Mouse (Mus musculus) cerebellum, adult 9-10 months (tissue): ENCODE results near the gene Psme2.
A peak's percentile ranks its signal among the peaks of the same experiment; 100 is the strongest.

Experiments
- DNase-seq: peaks from one replicate; pipeline ENCODE4 v3.0.0; 2022

Gene Psme2

GRCm38 (mm10) chr14:55563249-55563648, 27.7 kb downstream of the Psme2 start:
- DNase-seq: no peak

DNA sequence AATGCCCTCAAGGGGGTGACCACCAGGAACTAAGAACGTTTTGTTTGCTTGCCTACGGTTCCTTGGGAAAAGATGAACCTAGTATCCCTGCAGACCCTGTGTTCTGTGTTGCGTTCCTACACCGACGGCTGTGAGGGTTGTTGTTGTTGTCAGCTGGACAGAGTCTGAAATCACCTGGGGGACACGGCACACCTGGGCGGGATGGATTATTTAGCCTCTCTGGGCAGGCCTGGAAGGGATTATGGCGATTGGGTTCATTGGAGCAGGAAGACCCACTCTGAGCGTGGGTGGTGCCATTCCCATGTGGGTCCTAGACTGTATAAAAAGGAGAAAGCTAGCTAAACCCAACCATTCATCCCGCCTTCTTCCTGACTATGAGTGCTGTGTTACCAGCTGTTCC, 29.1 kb downstream of the Psme2 start:
- no peak for DNase-seq

GRCm38 (mm10) chr14:55560202-55561073, 30.5 kb downstream of the Psme2 start, which contains the start of gene A730061H03Rik:
TSS of gene A730061H03Rik (minus strand) at chr14:55560406.
- peak; percentile 100 for DNase-seq

- DNase-seq: peak; percentile 93
These were observed 31.1 kb downstream of the Psme2 start, which contains the start of gene Dcaf11 for GRCm38 (mm10) chr14:55559799-55560201. TSS of gene Dcaf11 (plus strand) at chr14:55560006.

DNA sequence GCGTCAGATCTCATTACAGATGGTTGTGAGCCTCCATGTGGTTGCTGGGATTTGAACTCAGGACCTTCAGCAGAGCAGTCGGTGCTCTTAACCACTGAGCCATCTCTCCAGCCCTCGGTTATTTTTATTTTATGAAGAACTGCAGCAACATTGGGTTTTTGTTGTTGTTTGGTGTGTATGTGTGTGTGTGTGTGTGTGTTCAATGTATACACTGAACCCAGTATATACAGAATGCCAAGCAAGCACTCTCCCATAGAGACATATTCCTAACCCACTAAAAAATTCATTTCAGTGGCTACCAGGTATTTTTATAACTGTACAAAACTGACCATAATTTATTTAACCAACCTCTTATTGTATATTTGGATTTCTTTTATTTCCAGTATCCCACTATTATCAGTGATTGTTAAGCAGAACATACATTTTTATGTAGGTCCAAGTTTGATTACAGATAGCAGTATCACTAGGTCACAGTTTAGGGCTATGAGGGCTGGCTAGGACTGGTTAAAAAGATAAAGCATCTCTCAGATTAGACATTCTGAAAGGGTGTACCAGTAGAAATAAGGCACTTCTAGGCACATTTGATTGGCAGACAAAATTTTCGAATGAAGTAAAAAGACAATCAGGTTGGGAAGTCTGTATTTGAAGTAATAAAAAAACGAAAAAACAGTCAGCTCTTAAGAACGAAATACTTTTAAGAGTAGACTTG, 32.0 kb downstream of the Psme2 start:
- DNase-seq: no peak

GRCm38 (mm10) chr14:55557587-55557986, 33.3 kb downstream of the Psme2 start:
- no peak for DNase-seq

DNA sequence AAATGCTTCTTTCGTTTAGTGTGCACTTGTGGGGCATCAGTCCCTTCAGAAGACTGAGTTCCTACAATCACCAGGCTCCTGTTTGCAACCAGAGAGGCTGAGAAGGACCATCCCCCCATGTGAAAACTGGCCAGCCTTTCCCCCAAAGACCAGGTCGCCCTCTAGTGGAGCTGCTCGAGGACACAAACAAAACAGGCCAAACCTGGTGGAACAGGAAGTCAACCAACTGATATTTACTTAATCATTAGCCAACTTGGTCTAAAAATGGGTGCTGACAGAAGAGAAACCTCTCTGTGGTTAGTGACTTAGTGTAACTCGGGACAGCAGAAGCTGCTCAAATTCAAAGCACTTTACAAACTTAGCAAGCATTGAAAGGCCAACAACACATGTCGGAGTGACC, 33.9 kb downstream of the Psme2 start:
- DNase-seq: peak; percentile 85

DNA sequence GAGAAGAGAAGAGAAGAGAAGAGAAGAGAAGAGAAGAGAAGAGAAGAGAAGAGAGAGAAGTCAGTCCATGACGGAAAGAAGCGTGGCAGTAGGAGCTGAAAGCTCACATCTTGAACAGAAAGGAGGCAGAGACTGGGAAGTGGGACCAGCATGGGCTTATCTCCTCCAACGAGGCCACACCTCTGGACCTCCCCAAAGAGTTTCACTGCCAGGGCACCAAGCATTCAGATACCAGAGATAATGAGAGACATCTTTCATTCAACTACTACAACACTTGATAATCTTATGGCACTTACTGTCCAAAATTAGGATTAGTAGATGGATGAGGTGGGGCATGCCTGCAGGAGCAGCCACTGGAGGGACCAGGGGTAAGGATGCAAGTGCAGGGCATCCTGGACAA, 35.1 kb downstream of the Psme2 start:
- no peak for DNase-seq

DNA sequence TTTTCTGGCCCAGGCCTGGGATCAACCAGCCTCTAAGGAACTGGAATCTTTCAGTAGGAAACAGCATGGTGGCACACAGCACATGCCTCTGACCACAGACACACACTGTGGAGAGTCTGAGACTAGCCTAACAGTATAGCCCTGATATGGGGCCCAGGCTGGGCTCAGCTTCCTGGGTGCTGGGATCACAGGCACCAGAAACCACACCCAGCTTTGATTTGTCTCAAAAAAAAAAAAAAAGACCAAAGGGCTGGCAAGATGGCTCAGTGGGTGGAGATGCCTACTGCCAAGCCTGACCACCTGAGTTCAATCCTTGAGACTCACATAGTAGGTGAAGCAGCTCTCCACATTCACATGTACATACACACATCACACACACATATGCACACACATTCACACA, 36.3 kb downstream of the Psme2 start:
- DNase-seq: no peak

DNA sequence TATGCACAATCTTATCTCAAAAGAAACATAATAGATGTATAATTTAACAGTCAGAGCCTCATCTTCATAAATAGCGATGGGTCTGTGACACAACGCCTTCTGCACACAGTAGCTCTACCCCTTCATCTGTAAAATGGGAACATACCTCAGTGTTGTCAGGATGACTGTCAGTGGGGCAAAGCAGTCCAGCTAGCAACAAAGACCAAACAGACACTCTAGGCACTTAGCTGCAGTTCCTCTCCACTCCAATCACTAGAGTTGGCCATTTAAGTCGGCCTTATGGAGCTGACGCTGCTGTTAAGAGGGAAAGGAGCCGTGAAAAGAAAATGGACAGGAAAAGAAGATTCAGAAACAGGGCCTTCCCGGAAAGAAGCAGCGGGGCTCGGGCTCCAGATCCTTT, 39.1 kb downstream of the Psme2 start:
- no peak for DNase-seq

- DNase-seq: no peak
These were observed 39.6 kb downstream of the Psme2 start for GRCm38 (mm10) chr14:55551347-55551746.

GRCm38 (mm10) chr14:55550191-55550590, 40.7 kb downstream of the Psme2 start:
- DNase-seq: no peak

- peak; percentile 47 for DNase-seq
These were observed 46.6 kb downstream of the Psme2 start for GRCm38 (mm10) chr14:55544334-55544733.

- DNase-seq: no peak
These were observed 48.6 kb downstream of the Psme2 start for GRCm38 (mm10) chr14:55542268-55542667.

DNA sequence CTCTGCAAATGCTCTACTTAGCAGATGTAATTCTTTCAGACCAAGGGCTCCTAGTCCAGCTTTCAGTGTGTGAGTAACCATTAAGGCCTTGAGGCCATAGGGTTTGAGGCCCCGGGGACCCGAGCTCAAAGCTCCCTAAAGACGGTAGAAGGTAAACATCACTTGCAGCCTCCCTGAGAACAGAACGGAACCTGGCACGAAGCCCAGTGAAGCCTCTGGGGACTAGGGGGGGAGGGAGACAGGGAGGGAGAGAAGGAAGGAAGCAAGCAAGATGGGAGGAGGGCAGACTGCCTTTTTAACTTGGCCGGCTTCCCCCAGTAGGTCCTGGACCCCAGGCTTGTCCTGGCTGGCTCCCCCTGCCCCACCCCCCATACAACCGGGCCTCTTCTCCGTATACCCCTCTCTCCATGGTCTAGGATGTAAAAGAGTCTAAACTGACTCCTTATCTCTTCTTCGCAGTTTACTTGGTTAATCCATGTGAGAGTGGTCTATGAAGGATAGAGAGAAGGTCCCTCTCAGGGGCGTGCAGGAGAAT, 50.1 kb downstream of the Psme2 start:
- peak; percentile 88 for DNase-seq

DNA sequence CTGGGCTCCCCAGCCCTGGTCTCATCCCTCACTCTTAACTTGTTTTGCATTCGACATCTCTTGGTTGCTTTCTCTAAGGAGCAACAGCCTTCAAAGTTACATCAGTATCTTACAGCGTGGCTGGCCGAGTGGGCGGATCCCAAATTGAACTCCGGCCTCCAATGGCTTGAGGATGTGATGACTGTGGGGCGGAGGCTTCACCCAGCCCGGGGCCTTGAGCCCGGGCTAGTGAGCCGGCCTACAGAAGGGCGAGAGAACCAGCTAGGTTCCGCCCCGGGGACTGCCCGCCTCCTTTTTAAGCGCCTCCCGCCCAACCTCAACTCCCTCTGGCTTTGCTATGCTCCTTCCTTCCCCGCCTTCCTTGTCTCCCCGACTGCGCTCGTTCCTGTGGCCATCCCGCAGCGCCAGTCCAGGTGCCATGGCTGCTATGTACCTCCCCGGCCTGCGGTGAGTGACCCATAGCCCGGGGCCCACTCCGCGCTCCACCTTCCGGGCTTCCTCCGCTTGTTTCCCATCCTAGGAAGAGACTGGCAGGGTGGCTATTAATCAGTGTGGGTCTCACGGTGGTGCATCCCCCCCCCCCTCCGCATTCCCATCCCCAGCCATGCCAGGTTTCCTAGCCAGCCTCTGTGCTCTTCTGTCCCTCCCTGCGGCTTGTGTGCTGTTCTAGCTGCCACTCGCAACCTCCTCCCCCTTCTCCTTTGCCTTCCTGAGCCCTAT, 50.7 kb downstream of the Psme2 start, which contains the start of gene Pck2:
TSS of gene Pck2 (plus strand) at position 200 of the 720 bp plus-strand sequence.
- peak; percentile 89 for DNase-seq
